Mouse (Mus musculus) intestine, embryonic 15.5 days (tissue): ENCODE data around the gene Znrf1. TPM values are rescaled to one million over a fixed set of nuclear protein-coding genes. Genes with fewer than 3 reads are reported as not detected.
"Not testable (repeated sequence)": the region's sequence is repeated elsewhere in the genome, so short reads cannot be mapped to it uniquely, and the experiment has no call there.

Experiments used
- ATAC-seq: fragments of 200-750 bp; cut with Nextera tagmentation; 2 replicates; pipeline ENCODE4 v1.8.0; 2017; ENCODE audit warnings: moderate TSS enrichment, moderate library complexity
- H3K27ac ChIP-seq: fragments of 300-500 bp; sonication (generic); 2 replicates; pipeline ENCODE4 v1.5.1; 2015; ENCODE audit warnings: mild to moderate bottlenecking, inconsistent platforms
- H3K27me3 ChIP-seq: fragments of 300-500 bp; sonication (generic); replicated peaks from 2 replicates; pipeline ENCODE4 v1.6.1; 2015; ENCODE audit warnings: inconsistent platforms
- H3K36me3 ChIP-seq: fragments of 300-500 bp; sonication (generic); 2 replicates; pipeline ENCODE4 v1.6.1; 2015; ENCODE audit warnings: inconsistent platforms
- H3K4me1 ChIP-seq: fragments of 300-500 bp; sonication (generic); replicated peaks from 2 replicates; pipeline ENCODE4 v1.6.1; 2015; ENCODE audit warnings: inconsistent platforms
- H3K4me2 ChIP-seq: fragments of 300-500 bp; sonication (generic); replicated peaks from 2 replicates; pipeline ENCODE4 v1.6.1; 2015; ENCODE audit warnings: mild to moderate bottlenecking, inconsistent platforms
- H3K4me3 ChIP-seq: fragments of 300-500 bp; sonication (generic); replicated peaks from 2 replicates; pipeline ENCODE4 v1.5.1; 2015; ENCODE audit warnings: inconsistent platforms
- H3K9ac ChIP-seq: fragments of 300-500 bp; sonication (generic); 2 replicates; pipeline ENCODE4 v1.6.1; 2015; ENCODE audit warnings: inconsistent platforms
- H3K9me3 ChIP-seq: fragments of 300-500 bp; sonication (generic); 2 replicates; pipeline ENCODE4 v1.6.1; 2016; ENCODE audit warnings: inconsistent platforms
- WGBS: fragments of 180-500 bp; shearing (Covaris S2); methylation state at CpG from one replicate; pipeline ENCODE4 v1.1.7; 2015; 5-methylcytosine and 5-hydroxymethylcytosine counted together
- polyA plus RNA-seq: library from polyadenylated mRNA; unstranded; fragments of >200 nt; fragmentation: Nextera tagmentation; extraction: Ambion mirVana; gene quantifications from 2 replicates; pipeline ENCODE4 v1.2.1, GENCODE M21; 2015

The Znrf1 gene
- 24.6 and 26.0 TPM in 2 replicates for polyA plus RNA-seq

DNA sequence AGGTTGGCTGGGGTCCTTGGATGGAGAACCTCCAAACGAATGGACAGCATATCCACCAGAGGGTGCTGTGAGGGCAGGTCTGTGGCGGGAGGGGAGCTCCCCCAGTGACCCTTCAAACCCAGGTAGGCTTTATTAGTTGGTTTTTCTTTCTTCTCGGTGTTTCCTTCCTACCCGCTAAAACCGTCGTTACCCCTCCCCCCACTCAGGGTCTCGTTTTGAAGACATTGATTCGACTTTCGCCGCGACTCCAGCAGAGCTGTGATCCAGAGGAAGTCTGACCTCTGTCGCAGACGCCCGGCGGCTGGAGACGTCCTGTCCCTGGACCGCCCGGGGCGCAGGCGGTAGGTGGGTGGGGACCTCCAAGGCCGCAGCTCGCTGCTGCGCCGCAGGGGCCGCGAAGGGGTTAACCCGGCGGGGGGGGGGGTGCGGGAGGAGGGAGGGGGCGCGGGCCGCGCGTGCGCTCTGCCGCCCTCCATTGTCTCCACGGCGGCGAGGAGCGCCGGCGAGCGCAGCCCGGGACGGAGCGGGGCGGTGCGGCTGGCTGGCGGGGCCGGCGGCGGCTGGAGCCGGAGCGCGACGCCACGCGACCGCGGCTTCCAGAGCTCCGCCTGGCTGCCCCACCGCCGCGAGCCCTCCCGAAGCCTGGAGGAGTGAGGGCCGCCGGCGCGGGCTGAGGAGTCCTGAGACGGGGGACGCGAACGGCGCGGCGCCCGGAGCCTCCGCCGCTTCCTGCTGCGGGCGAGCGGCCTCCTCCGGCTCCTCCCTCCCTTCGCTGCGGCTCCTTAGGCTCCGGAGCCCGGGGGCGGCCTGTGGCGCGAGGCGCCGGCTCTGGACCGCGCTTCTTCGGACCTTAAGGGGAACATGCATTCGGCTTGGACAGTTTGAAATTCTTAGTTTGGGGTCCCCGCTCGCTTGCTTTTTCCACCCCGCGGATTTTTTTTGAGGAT is at the start of gene Znrf1:
Gene Znrf1, plus strand, starts transcription at position 67 of the 947 bp plus-strand sequence.
- H3K9ac ChIP-seq: peak within 1 kb of the TSS; percentile 87
- peak within 1 kb of the TSS; percentile 61 for H3K4me2 ChIP-seq
- under 1% methylated on average over 78 of the region's 100 CpGs for WGBS
- H3K9me3 ChIP-seq: no peaks in the 10 kb centered on the region
- H3K4me3 ChIP-seq: peak within 1 kb of the TSS; percentile 85
- no peaks in the 10 kb centered on the region for H3K36me3 ChIP-seq
- H3K27me3 ChIP-seq: no peaks in the 10 kb centered on the region
- H3K4me1 ChIP-seq: peaks cover 20% of the 10 kb centered on the region
- peak within 1 kb of the TSS; percentile 92 for H3K27ac ChIP-seq
- peak; percentile 94 for ATAC-seq

DNA sequence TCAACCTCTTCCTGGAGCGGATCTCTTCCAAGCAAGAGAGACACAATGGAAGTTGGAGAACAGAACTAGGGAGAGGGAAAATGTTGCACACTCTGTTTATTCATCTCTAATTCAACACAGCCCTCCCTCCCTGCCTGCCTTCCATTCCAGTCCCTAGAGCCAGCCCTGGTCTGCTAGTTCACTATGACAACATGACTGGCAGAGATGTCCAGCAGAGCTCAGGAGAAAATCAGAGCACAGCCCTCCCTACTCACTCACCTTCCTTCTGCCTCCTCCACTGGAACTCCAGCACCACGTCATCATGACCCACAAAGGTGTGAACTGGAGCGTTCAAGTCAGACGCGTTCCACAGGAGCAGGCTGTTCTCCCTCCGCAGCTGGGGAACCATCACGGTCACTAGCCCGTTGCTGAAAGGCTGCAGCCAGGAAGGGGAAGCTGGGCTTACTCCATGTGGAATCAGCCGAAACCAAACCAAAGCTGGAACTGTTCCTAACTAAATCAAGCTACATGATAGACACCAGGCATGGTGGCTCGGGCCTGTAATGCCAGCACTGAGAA is 45.8 kb upstream of the Znrf1 start:
- H3K9me3 ChIP-seq: no peaks in the 10 kb centered on the region
- no peak overlapping the region for H3K9ac ChIP-seq
- H3K4me1 ChIP-seq: no peaks in the 10 kb centered on the region
- H3K4me2 ChIP-seq: no peak overlapping the region
- no peak overlapping the region for H3K27ac ChIP-seq
- ATAC-seq: no peak
- 89% methylated on average over 10 of the region's 10 CpGs for WGBS
- no peak overlapping the region for H3K4me3 ChIP-seq
- H3K27me3 ChIP-seq: no peaks in the 10 kb centered on the region
- no peaks in the 10 kb centered on the region for H3K36me3 ChIP-seq

DNA sequence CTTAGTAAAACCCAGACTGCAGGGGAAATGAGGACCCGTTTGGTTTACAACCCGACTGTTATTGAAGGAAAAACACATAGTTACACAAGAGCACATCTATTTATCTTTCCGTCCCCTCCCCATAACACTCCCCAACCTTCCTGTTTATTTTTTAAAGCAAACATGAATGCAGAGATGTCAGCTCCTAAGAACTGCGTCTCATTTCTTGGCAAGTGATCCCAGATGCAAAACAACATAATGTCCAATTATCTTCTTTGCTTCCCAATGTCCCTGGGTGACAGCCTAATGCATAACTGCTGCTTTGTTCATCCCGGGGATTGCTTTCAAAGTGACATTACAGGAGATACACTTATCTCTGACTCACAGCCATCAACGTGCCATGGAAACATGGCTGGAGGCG is 44.7 kb upstream of the Znrf1 start:
- Histone ChIP-seq H3K9me3 (no peaks in the 10 kb centered on the region), H3K27me3 (no peaks in the 10 kb centered on the region), H3K4me2 (no peak overlapping the region), H3K9ac (no peak overlapping the region), H3K4me1 (no peaks in the 10 kb centered on the region), H3K27ac (no peak overlapping the region), H3K4me3 (no peak overlapping the region), H3K36me3 (no peaks in the 10 kb centered on the region)
- 47% methylated on average over 7 of the region's 7 CpGs for WGBS
- ATAC-seq: no peak

DNA sequence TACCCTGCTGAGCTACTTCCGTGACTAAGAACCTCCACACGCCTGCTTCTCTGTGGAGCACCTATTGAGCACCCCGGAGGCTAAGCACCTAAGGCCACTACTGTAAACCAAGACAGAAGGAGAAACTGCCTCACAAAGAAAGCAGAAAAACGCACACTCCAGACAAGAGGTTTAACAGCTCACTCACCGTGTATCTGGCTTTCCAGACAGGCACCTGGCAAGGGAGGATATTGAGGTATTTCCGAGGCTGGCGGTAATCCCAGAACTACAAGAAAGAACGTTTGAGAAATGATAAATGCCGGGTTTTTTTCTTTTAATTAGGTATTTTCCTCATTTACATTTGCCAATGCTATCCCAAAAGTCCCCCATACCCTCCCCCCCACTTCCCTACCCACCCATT is 43.4 kb upstream of the Znrf1 start:
- no peak overlapping the region for H3K27ac ChIP-seq
- H3K4me2 ChIP-seq: no peak overlapping the region
- no peaks in the 10 kb centered on the region for H3K9me3 ChIP-seq
- no peaks in the 10 kb centered on the region for H3K36me3 ChIP-seq
- no peaks in the 10 kb centered on the region for H3K4me1 ChIP-seq
- no peaks in the 10 kb centered on the region for H3K27me3 ChIP-seq
- ATAC-seq: no peak
- 91% methylated on average over 9 of the region's 9 CpGs for WGBS
- no peak overlapping the region for H3K4me3 ChIP-seq
- H3K9ac ChIP-seq: no peak overlapping the region

GRCm38 (mm10) chr8:111493176-111493575 is 42.7 kb upstream of the Znrf1 start:
- Histone ChIP-seq H3K4me2 (no peak overlapping the region), H3K4me3 (no peak overlapping the region), H3K9me3 (no peaks in the 10 kb centered on the region), H3K27ac (no peak overlapping the region), H3K4me1 (no peaks in the 10 kb centered on the region), H3K27me3 (no peaks in the 10 kb centered on the region), H3K9ac (no peak overlapping the region), H3K36me3 (no peaks in the 10 kb centered on the region)
- ATAC-seq: no peak
- WGBS: 95% methylated on average over 3 of the region's 3 CpGs

DNA sequence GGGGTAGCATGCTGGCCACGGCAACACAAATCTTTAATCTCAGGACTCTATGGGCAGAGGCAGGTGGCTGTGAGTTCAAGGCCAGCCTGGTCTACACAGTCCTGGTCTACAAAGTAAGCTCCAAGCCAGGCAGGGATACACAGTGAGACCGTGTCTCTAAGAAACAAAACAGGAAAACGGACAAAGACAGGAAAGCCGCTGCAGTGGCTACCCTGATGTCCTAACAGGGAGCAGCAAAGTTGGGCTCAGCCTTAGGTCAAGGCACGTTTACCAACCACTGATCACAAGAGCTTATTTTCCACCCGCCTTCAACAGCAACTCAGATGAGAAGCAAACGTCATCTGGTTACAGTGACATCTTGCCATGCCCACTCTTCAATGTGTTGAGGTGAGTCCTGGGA is 39.6 kb upstream of the Znrf1 start:
- Histone ChIP-seq H3K9me3 (no peaks in the 10 kb centered on the region), H3K4me1 (no peaks in the 10 kb centered on the region), H3K36me3 (no peaks in the 10 kb centered on the region), H3K27ac (no peak overlapping the region), H3K4me2 (no peak overlapping the region), H3K4me3 (no peak overlapping the region), H3K9ac (no peak overlapping the region), H3K27me3 (no peaks in the 10 kb centered on the region)
- no peak for ATAC-seq
- WGBS: 87% methylated on average over 7 of the region's 7 CpGs

DNA sequence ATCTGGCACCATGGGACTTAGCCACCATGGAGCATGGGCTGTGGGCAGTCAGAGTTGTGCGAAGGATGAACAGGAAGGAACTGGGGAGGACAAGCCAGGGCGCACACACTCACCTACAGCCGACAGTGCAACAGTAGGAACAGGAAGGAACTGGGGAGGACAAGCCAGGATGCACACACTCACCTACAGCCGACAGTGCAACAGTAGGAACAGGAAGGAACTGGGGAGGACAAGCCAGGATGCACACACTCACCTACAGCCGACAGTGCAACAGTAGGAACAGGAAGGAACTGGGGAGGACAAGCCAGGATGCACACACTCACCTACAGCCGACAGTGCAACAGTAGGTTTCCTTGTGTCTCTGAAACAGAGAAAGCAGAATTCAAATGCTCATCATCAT is 37.6 kb upstream of the Znrf1 start:
- ATAC-seq, H3K27ac ChIP-seq, H3K9me3 ChIP-seq, H3K9ac ChIP-seq, H3K4me2 ChIP-seq, H3K36me3 ChIP-seq, H3K4me3 ChIP-seq, H3K27me3 ChIP-seq, H3K4me1 ChIP-seq: not testable (repeated sequence)
- WGBS: 79% methylated on average over 6 of the region's 6 CpGs

- Histone ChIP-seq H3K27ac (no peak overlapping the region), H3K36me3 (0 out of 2 replicates have a peak, but pooled peaks cover 3% of the 10 kb centered on the region), H3K4me2 (no peak overlapping the region), H3K9ac (no peak overlapping the region), H3K4me1 (no peaks in the 10 kb centered on the region), H3K4me3 (no peak overlapping the region), H3K27me3 (no peaks in the 10 kb centered on the region), H3K9me3 (no peaks in the 10 kb centered on the region)
- 53% methylated on average over 11 of the region's 11 CpGs for WGBS
- ATAC-seq: no peak
Observed at GRCm38 (mm10) chr8:111501724-111502464, 34.0 kb upstream of the Znrf1 start.

GRCm38 (mm10) chr8:111508566-111508965 is 27.3 kb upstream of the Znrf1 start:
- no peak for ATAC-seq
- Histone ChIP-seq H3K4me2 (no peak overlapping the region), H3K4me3 (no peak overlapping the region), H3K27ac (no peak overlapping the region), H3K4me1 (no peaks in the 10 kb centered on the region), H3K9me3 (no peaks in the 10 kb centered on the region), H3K36me3 (no peaks in the 10 kb centered on the region), H3K27me3 (no peaks in the 10 kb centered on the region), H3K9ac (no peak overlapping the region)
- WGBS: 29% methylated on average over 2 of the region's 2 CpGs

- H3K4me3 ChIP-seq: no peak overlapping the region
- 77% methylated on average over 11 of the region's 11 CpGs for WGBS
- H3K36me3 ChIP-seq: no peaks in the 10 kb centered on the region
- H3K9ac ChIP-seq: no peak overlapping the region
- H3K27me3 ChIP-seq: no peaks in the 10 kb centered on the region
- no peaks in the 10 kb centered on the region for H3K4me1 ChIP-seq
- H3K27ac ChIP-seq: no peak overlapping the region
- H3K4me2 ChIP-seq: no peak overlapping the region
- no peak for ATAC-seq
- no peaks in the 10 kb centered on the region for H3K9me3 ChIP-seq
Observed at GRCm38 (mm10) chr8:111509278-111509677, 26.6 kb upstream of the Znrf1 start.

DNA sequence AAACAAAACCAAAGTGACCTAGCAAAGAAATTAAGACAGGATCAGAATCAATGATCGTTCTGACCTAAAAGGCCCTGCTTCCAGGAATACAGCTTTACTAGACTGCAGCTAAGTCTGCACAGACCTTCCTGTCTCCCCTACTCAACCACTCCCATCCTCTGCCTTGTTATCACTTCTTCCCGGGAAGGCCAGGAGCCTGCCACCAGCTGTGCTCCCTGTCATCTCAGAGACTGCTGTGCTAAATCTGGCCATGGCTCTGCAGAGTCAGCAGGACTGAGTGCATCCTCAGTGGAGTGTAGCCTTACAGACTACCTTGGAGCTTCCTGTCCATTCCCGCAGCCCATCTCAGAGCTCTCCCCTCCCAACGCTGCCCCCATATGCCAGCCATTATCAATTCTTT is 25.5 kb upstream of the Znrf1 start:
- Histone ChIP-seq H3K27me3 (no peaks in the 10 kb centered on the region), H3K36me3 (0 out of 2 replicates have a peak, but pooled peaks cover 2% of the 10 kb centered on the region), H3K4me2 (no peak overlapping the region), H3K9ac (no peak overlapping the region), H3K27ac (no peak overlapping the region), H3K4me3 (no peak overlapping the region), H3K9me3 (no peaks in the 10 kb centered on the region), H3K4me1 (no peaks in the 10 kb centered on the region)
- WGBS: 52% methylated on average over 4 of the region's 4 CpGs
- no peak for ATAC-seq

- H3K4me2 ChIP-seq: no peak overlapping the region
- H3K9me3 ChIP-seq: no peaks in the 10 kb centered on the region
- H3K4me1 ChIP-seq: no peaks in the 10 kb centered on the region
- H3K27ac ChIP-seq: no peak overlapping the region
- no peak overlapping the region for H3K9ac ChIP-seq
- no peak for ATAC-seq
- H3K36me3 ChIP-seq: 0 out of 2 replicates have a peak, but pooled peaks cover 5% of the 10 kb centered on the region
- 87% methylated on average over 7 of the region's 7 CpGs for WGBS
- no peak overlapping the region for H3K4me3 ChIP-seq
- H3K27me3 ChIP-seq: no peaks in the 10 kb centered on the region
Observed at GRCm38 (mm10) chr8:111512941-111513340, 23.0 kb upstream of the Znrf1 start.
